Mouse (Mus musculus) layer of hippocampus, adult 11-12 months (tissue): ENCODE data around the gene Tnfrsf13c.

Source experiments
- DNase-seq: peaks from one replicate; pipeline ENCODE4 v3.0.0; 2022; ENCODE audit warnings: low spot score

Gene Tnfrsf13c

DNA sequence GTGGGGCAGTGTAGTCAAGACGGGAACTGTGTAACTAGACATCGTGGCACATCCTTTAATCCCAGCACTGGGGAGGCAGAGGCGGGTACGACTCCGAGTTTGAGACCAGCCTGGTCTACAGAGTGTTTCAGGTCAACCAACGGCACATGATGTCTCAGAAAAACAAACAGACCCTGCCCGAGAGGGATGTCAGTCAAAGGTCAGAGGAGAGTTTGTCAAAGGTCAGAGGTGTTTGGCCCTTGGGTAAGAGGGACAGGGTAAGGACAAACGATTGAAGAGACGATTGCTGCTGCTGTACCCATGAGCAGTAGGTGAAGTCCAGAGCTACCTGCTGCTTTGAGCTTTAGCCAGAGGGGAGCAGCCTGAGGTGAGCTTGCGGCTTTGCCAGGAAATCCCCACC is 40.6 kb downstream of the Tnfrsf13c start:
- DNase-seq = no peak

DNA sequence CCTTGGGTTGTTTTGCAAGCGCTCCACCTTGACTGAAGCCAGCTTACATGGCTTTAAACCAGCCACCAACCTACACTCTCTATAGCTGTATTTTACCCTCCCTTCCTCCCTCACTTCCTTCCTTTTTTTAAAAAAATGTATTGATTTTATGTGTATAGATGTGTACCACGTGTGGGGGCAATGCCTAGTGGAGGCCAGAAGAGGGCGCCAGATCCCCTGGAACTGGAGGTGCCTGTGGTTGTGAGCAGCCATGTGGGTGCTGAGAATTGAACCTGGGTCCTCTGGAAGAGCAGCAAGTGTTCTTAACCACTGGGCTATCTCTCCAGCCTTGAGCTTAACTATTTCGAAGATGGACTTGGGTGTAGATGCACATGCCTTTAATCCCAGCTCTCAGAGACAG is 41.9 kb downstream of the Tnfrsf13c start:
- DNase-seq = no peak

DNA sequence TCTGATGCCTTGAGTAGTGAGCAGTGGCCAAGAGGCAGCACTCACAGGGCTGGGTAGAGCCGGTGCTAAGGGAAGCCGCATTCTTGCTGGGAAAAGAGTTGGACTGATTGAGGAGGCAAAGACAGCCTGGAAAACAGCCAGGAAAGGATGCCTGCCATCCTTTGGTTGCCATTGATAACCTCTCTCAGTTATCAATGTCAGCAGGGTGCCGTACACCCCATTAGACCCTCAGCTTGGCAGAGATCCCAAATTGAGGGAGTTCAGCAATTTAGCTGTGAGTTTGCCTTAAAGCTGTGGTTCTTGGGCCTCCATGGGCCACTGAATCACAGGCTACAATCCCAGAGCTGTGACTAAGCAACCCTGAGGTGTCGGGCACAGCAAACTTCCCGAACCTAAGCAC is 43.0 kb downstream of the Tnfrsf13c start:
- DNase-seq = no peak

DNA sequence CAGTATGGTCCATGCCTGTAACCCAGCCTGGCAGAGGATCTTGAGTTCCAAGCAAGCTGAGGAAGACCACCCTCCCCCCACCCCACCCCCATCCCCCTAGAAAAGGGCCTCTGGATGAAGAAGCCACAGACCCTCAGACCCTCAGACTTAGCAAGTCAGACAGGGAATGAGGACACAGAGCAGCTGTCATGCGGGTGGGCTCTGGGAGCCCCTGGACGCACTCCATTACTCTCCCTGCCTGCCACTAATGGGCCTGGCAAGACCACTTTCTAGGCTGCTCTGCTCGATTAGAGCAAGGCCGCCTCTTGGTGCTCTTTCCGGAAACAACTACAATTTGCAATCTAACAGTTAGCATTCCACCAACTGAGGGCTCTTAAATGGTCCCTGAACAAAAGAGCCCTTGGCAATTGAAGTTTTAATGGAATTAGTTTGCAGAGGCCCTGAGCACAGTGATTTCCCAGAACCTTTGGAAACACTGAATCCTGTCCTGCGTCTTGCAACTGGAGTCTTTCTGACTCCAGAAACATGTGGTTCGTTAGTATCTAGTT is 46.4 kb downstream of the Tnfrsf13c start:
- no peak for DNase-seq

DNA sequence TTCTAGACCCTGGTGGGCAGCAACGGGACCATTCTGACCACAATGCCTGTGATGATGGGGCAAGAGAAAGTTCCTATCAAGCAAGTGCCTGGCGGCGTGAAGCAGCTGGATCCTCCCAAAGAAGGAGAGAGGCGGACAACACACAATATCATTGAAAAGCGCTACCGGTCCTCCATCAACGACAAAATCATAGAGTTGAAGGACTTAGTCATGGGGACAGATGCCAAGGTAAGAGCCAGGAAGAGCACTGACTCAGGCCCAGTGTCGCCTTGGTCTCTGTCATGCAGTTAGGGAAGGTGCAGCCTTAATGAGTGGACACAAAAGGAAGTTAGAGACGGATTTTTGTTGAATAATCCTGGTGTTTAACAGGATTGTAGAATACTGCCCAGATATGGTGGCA is 49.1 kb downstream of the Tnfrsf13c start:
- no peak for DNase-seq

DNA sequence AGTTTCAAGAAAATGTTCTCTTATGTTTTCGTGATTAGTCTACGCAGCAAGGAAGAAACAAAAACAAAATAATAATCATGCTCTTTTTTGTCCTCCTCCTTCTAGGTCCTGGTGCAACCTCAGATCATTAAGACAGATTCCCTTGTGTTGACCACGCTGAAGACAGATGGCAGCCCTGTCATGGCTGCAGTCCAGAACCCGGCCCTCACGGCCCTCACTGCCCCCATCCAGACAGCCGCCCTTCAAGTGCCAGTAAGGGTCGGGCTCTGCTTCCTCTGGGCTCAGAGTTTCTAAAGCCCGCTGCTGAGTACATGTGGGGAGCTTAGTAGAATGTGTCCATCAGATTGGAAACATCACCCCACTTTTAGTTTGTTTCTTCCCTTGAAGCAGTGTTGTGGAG is 51.5 kb downstream of the Tnfrsf13c start:
- no peak for DNase-seq
